Mouse (Mus musculus): Measurements from ENCODE around the gene Mfsd12.

Gene Mfsd12

DNA sequence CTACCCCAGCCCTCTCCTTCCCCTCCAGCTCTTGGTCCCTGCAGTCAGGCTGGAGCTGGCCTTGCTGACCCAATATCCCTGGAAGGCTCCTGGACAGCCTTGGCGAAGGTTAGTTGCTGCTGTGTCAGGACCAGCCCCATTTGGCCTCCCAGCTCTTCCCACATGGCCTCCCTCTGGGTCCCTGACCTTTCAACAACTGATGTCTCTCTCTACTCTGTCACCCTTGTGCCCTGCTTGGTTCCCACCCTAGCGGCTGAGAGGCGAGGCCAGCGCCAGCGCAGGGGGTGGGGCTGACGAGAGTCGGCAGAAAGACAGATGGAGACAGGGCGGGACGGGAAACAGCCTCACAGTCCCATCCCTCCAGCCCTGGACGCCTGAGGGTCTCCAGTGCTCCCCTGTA, 28.9 kb upstream of the Mfsd12 start, which contains the start of gene Tbxa2r:
Gene Tbxa2r, plus strand, starts transcription at position 346 of the 400 bp plus-strand sequence.
- DNase-seq (ENCODE audit: low read depth) = peak; percentile 71

DNA sequence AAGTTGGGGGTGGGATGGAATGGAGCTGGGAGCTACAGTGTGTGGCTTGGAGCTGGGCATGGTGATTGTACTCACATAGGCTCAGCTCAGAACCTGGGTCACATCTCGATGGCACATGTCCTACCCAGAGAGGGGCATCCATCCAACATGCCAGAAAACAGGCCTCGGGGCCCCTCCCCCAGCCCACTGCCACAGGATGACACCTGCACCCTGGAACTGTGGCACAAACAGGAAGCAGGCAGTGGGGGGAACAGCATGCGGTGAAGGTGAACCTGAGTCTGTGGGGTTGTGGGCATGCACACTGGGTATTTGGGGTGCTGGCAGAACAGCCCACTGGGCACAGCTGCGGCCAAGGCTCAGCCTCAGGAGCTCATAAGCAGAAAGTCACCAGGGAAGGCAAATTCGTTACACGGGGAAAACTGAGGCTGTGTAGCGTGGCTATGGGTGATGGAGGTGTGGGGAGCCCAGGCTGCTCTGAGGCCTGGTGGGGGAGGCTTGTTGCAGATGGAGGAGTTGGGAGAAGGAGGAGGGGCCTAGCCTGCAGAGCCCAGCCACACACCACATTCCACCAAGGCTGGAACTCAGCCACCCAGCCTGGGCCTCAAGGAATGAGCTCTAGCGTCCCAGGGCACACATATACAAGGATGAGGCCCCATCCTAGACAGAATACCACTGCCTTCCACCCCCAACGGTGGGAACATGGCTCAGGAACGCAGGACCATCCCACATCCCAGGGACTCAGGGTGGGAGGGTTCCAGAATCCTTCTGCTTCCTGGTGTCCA, 27.9 kb upstream of the Mfsd12 start:
- DNase-seq (ENCODE audit: low read depth) = peak; percentile 71

DNA sequence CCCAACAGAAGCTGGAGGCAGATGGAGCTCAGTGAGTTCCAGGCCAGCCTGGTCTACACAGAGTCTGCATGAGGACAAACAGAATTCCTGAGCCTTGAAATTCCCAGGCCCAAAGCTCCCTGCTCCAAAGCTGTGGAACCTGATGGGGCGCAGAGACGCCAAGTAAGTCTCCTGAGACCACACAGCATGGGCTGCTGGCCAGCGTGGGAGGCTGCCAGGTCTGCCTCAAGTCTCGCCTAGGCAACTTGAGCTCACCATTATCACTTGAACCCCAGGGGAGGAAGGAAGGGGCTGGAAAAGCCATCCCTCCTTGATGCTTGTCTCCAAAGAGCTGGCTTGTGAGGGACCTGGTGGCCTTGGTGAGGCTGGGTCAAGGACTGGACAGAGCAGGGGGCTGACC, 27.3 kb upstream of the Mfsd12 start:
- no peak for DNase-seq (ENCODE audit: low read depth)

DNA sequence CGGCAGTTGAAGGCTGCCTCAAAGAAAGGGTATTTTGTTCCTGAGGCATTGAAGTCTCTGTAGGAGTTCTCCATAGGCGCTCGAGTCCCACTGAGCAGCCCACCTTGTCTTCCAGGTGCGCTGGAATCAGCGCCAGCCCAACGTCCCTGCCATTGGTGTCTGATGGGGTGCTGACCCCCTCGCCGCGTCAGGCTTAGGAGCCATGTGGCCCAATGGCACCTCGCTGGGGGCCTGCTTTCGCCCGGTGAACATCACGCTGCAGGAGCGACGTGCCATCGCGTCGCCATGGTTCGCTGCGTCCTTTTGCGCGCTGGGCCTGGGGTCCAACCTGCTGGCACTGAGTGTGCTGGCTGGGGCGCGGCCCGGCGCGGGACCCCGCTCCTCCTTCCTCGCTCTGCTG, 25.0 kb upstream of the Mfsd12 start:
- no peak for DNase-seq (ENCODE audit: low read depth)

DNA sequence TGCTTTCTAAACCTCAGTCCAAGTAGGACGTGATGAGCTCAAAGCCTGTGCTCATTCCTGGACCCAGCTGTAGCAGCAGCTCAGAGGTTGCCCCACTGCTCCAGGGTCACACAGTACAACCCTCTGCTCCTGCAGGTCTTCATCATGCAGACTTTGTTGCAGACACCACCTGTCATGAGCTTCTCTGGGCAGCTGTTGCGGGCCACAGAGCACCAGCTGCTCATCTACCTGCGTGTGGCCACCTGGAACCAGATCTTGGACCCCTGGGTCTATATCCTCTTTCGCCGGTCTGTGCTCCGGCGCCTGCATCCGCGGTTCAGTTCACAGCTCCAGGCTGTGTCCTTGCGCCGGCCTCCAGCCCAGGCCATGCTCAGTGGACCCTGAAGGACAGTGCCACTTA, 23.0 kb upstream of the Mfsd12 start:
- no peak for DNase-seq (ENCODE audit: low read depth)

DNA sequence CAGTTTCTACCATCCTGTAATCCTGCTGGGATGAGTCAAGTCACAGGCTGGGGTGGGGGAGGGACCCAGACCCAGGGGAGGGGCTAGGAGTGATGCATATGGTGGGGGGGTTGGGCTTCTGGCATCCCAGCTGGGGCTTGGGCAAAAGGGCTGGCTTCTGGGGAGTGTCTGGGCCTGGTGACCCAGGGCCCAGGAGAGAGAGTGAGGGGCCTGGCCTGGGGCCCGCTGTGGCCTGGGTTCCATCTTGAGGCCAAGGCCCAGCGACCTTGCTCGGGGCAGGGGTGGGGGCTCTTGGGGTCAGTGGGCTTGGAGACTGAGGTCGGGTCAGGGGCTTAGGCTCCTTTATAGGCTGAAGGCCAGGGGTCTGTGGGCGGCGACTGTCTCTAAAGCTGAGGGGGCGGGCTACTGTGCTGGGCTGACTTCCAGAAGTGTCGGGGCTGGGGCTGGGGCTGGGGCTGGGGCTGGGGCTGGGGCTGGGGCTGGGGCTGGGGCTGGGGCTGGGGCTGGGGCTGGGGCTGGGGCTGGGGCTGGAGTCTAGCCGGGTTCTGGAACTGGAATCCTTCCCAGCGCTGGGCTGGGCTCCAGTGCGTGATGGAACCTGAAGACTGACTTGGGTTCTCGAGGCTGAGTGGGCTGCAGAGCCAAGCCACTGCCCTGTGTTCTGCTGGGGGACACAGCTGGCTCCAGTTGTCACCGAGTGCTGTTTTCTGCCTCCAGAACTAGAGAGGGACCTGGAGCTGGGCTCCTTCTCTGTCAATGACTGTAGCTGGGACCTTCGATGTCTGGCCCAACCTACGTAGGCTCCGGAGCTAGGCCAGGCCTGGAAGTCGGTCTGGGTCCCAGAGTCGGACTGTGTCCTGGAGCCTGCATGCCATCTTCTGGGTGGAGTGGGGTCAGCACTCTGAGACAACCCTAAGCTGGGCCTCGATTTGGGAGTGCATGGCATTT, 21.6 kb upstream of the Mfsd12 start:
- no peak for DNase-seq (ENCODE audit: low read depth)

DNA sequence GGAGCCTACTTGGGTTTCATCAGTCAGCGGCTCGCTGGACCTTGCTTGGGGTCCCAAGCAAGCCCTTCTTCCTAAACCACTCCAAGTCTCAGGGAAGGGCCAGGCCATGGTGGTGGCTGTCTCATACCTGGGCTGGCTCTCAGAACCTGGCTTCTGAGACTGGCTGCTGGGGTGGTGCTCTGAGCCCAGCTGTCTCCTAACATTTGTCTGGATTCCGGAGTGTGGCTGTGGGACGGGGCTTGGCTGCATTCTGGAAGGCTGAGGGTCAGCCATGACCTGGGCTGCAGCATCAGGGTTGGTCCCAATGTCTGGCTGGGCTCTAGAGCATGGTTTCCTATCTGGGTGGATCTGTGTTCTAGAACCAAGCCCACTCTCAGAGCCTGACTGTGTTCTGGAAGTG, 20.7 kb upstream of the Mfsd12 start:
- DNase-seq (ENCODE audit: low read depth) = no peak

DNA sequence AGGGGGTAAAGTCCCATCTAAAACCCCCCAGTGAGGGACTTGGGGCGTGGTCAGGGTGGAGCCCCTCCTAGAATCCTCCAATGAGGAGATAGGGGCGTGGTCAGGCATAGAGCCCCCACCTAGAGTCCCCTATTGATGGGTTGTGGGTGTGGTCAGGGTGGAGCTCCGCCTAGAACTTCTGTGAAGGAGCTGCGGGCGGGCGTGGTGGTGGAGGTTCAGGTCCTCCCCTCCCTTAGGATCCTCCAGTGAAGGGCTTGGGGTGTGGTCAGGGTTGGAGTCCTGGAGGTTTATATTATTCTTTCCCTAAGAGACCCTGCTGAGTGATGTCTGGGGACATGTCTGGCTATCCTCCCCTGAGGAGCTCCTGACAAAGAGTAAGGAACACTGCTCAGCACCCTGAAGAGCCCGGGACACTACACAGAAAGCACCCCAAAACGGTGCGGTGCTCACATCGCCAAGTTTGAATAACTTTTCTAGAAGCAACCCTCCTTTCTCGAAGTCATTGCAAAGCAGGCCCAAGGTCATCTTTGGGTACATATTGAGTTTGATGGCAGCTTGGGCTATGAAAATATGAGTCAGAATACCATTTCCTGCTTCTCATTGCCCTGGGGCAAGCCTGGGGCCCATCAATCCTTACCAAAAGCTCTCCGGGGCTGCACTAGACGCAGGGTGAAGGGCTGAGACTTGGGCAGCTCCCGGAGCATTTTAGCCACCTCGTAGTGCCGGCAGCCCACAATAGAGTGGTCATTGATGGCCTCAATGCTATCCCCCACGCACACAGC, 16.5 kb upstream of the Mfsd12 start:
- no peak for DNase-seq (ENCODE audit: low read depth)

DNA sequence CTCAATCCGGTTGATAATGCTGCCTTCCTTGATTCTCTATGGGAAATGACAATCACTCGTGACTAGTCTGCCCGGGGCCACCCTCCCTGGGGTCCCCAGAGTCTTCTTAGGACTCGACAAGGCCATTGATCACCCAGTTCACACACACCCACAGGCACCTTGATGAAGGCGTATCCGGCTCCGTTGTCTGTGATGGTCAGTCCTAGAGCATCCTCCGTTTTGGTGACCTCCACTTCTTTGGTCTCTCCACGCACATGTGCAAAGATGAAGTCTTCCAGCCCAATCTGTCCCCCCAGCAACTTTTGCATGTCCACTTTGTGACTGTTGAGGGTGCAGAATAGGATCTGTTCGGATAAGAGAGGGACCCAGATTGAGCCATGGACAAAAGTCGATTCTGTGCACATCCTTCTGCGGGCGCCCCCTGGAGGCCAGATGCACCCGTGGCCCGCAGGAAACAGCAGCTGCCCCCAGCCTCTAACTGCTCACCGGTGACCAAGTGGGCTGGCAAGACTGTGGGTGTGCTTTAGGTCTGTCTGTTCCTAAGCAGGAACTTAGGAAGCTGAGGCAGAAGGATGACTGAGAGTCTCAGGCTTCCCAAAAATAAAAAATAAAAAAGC, 15.8 kb upstream of the Mfsd12 start:
- DNase-seq (ENCODE audit: low read depth) = peak; percentile 87

DNA sequence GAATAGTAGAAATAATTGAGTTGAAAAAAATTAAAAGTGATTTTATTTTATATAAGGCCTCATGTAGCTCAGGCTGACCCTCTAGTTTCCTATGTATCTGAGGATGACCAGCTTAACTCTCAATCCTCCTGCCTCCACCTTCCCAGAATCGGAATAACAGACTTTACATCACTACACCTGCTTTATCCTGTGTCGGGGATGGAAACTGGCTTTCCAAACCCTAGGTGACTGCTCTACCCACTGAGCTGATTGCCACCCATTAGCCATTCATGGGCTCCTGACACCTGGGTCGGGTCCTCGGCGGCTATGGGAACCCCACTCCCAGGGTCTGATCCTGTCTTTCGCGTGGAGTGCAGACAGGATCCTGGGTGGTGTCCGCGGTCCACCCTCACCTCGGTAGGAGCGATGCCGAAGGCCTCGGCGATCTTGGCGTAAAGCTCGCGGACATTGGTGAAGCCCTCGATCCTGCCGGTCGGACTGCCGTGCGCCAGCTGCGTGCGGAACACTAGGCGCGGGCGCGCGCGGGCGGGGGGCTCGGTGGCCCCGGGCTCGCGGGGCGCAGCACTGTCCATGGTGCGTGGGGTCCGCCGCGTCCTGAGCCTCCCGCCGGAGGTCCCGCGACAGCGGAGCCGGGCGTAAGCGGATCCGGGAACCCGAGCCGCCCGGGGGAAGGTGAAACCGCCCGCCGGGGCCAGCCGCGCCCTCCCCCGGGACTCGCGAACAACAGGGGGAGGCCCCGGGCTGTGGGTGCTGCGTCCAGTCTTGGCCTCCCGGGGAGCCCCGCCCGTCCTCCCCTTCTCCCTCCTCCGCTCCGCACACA, 14.4 kb upstream of the Mfsd12 start, which contains the start of gene Gipc3:
Gene Gipc3, minus strand, starts transcription at position 581 of the 820 bp plus-strand sequence.
- DNase-seq (ENCODE audit: low read depth) = peak; percentile 54

DNA sequence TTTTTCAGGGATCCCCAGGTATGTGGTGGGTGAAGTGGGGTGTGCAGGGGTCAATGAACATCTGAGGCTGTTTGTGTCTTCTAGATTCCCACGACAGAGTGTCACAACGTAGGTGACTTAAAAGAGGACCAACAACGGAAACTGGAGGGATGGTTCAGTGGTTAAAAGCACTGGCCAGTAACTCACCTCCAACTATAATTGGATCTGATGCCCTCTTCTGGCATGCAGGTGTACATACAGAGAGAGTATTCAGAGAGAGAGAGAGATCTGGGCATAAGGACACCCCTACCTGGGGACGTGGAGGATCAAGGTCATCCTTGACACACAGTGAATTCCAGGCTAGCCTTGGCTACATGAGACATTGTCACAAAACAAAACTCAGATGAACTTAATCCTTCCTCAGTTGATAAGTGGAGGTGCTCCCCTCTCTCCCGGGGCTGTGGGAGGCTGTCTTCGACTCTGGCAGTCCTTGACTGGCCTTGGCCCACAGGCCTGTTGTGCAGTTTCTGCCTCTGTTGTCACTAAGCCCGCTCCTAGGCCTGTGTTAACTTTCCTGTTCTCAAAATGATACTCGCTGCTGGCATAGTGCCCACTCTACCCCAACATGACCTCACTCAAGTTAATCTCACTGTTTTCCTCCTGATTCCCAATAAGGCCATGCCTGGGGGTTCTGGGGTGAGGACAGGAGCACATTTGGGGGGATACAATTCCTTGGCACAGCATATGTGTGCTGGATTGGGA, 12.7 kb upstream of the Mfsd12 start:
- DNase-seq (ENCODE audit: low read depth) = peak; percentile 67

DNA sequence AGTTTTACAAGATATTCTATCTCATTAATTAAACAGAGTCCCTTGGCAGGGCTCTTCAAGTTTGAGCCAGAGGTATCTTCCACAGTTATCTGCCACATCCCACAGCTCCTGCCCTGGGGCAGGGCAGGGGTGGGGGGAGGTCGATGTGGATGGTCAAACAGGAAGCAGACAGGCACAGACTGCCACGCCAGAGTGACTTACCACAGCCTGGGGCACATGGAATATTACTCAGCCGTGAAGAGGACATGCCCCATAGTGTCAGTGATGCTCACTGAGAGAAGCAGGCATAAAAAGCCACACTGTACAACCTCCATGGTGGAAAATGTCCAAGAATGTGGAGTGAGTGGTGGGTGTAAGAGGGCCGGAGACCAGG, 12.1 kb upstream of the Mfsd12 start:
- DNase-seq (ENCODE audit: low read depth) = no peak

DNA sequence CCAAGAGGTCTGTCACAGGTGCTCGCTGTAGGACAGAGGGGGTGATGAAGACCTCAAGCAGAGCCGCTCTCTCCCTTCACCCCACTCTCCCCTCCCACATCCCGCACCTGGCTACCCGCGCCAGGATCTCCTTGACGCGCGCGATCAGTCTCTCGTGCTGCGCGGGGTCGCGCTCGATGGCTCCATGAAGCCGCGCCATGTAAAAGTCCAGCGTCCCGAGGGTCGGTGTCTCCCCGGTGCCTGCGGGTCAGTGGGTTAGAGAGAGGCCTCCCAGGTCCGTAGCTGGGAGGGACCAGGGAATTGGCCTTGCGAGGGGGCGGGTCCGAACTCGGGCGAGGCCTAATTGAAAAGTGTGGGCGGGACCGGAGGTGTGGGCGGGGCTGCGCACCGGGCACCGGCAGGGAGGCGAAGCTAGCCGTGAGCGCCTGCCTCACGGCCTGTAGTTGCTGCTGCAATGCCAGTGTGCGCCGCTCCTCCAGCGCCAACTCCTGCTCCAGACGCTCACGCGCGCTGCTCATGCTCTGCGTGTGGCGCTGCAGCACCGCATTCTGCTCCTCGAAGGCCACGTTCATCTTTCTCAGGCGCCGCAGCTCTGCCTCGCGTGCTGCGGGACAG, 10.7 kb upstream of the Mfsd12 start:
- DNase-seq (ENCODE audit: low read depth) = peak; percentile 68

DNA sequence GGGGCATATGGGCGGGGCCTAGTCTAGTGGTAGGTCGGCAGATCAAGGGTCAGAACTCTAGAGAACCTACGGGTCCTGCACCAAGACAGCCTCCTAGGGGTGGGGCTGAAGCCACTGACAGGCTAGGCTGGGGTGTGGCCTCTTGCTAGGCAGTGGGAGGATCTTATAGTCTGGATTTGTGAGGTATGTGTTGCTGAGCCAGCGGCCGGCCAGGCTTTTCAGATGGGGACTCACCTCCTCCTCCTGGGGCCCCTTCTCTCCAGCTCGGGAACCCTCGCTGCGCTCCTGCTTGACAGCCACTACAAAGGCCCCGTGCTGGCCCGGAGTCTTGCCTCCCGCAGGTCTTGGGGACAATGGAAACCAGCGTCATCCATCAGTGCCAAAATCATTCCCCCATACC, 8.1 kb upstream of the Mfsd12 start:
- DNase-seq (ENCODE audit: low read depth) = peak; percentile 69

DNA sequence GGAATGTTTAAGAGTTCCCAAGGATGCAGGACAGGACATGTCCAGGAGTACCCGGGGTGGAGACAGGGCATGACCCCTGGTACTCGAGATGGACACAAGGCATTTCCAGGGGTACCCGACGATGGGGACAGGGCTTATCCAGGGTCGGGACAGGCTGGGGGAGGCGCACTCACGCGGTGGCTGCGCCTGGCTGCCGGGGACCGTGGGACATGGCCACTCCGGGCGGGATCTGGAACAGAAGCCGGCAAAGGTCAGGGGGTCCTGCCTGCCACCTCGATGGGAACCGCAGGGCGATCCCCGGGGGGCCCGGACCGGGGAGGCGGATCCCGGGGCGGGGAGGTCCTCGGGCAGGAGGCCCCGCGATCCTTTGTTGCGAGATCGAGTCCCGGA, 7.3 kb upstream of the Mfsd12 start:
- DNase-seq (ENCODE audit: low read depth) = no peak

DNA sequence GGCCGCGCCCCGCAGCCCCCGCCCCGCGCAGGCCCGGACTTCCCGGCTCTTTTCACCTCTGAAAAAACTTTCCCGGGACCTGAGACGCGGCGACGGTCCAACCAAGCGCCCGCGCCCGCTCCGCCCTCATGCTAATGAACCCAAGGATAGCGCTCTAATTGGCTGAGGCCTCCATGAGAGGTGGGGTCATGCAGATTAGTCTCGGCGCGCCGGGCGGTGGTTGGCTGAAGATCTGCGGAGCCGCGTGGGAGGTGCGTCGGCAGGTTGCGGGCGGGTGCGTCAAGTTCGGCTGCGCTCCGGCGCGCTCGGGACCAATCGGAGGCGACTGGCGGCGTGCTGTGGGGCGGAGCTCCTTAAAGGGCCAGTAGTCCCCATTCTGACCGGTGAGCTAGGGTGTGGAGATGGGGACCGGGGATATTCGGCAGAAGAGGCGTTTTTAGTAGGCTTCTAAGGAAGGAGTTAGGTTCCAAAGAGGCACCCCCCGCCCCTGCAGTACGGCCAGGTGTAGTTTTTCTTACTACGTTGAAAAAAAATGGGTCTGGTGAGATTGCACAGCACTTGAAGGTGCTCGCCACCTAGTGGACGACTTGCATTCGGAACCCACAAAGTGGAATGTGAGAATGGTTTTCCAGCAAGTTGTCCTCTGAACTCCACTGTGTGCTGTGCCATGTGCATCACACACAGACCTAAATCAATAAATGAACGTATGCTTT, 6.8 kb upstream of the Mfsd12 start, which contains the start of gene Hmg20b:
Gene Hmg20b, minus strand, starts transcription at position 130 of the 713 bp plus-strand sequence.
- peak; percentile 99 for DNase-seq (ENCODE audit: low read depth)

DNA sequence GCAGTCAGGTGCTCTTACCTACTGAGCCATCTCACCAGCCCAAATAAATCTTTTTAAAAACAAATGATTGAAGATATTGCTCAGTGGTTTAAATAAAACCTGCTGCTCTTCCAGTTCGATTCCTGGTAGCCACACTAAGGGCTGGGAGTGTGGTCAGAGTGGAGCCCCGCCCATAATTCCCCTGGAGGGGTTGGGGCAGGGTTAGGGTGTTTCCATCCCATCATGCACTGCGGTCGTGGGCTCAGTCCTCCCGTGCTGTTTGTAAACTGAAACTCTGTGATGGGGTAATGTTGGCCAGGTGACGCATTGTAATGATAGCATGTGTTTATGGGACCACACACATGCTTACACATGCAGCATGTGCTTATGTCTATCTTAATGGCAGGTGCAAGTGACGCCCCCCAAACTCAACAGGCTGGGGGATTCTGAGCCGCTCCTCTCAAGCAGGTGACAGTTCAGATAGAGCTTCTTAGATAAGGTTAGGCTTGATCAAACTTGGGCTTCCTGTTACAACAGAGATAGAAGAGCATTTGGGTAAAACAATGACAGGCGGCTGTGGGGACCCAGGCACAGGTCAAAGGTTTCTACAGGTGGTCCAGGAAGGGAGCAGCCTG, 5.5 kb upstream of the Mfsd12 start:
- peak; percentile 91 for DNase-seq (ENCODE audit: low read depth)

DNA sequence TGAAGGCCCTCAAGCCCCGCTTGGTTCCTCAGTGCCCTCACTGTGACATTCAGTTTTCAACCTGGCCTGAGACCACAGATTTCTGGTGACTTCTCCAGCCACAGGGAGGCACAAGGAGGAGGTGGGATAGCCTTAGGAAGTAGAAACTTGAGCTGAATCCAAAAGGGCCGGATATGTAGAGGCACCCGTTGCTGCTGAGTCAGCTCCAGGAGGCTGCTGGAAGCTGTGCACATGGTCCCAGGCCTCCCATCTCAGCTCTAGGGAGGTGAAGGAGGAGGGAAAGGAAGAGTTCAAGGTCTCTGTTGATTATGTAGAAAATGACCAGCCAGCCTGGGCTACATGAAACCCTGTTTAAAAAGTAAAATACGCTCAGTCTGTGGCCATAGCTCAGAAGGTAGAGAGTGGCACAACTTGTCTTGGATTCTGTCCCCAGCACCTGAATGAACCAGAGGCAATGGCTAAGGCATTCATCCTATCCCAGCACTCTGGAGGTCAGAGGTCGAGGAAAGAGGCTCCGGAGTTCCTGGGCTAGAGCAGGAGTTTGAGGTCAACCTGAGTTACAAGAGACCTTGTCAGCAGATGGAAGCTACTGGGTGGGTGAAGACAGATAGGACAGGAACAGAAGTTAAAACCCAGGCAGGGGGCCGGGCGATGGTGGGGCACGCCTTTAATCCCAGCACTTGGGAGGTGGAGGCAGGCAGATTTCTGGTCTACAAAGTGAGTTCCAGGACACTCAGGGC, 2.4 kb upstream of the Mfsd12 start:
- DNase-seq (ENCODE audit: low read depth) = no peak

Measured in induced T-regulatory cell, adult 2 months (primary cell).